Comparison of ENCODE assay signal across 17 mouse cellular contexts in the genomic region with DNA sequence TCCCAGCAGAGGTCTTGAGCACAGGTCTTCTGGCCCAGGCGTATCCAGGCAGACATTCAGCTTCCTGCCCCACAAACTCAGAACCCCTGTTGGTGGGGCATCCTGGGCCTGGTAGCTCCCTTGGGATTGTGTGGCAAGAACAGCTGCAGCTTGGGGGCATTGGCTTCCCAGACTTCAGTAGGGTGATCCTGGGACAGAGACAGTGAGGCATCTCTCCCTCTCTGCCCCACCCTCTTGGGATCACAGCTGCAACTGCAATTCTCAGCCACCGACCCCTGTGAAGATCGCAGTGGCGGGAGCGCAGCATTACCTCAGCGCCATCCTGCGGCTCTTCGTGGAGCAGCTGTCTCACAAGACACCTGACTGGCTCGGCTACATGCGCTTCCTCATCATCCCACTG. TPM values are rescaled to one million over a fixed set of nuclear protein-coding genes. Genes with fewer than 3 reads are reported as not detected.
"Had no signal": no experiment of that assay in that cellular context is flagged by ENCODE, and none has a peak within 500 bp of the region (broad histone marks: within the 10 kb centered on the region; RNA-seq: fewer than 3 reads in every experiment).

No protein-coding gene starts in this region.

- DNase-seq: kidney, adult 9 months; kidney, postnatal 36 days; left cerebral cortex, postnatal 4 days; liver, embryonic 13.5 days; lung, adult 2 months; lung, postnatal 36 days; right cerebral cortex, adult 18-20 months; right cerebral cortex, postnatal 25 days; thymus, postnatal 4 days had no signal

- H3K4me2 ChIP-seq: liver, embryonic 13.5 days; midbrain, embryonic 13.5 days; neural tube, embryonic 15.5 days had no signal

- H3K27ac ChIP-seq: kidney, postnatal 0 days; liver, embryonic 13.5 days; midbrain, embryonic 13.5 days; neural tube, embryonic 15.5 days had no signal

- H3K9ac ChIP-seq: liver, embryonic 13.5 days; midbrain, embryonic 13.5 days; neural tube, embryonic 15.5 days had no signal

- H3K9me3 ChIP-seq: liver, embryonic 13.5 days; midbrain, embryonic 13.5 days; neural tube, embryonic 15.5 days had no signal

- H3K27me3 ChIP-seq: liver, embryonic 13.5 days; midbrain, embryonic 13.5 days; neural tube, embryonic 15.5 days had no signal

- H3K4me1 ChIP-seq: midbrain, embryonic 13.5 days; neural tube, embryonic 15.5 days had no signal

- ATAC-seq: lung, postnatal 0 days; midbrain, embryonic 13.5 days had no signal

- H3K4me3 ChIP-seq: liver, embryonic 13.5 days; midbrain, embryonic 13.5 days; neural tube, embryonic 15.5 days had no signal

RNA-seq across cellular contexts. Expression of a gene that starts 12.1 kb away (rescaled TPM):
- polyA plus RNA-seq: kidney, postnatal 0 days; liver, embryonic 13.5 days; lung, postnatal 0 days; midbrain, postnatal 0 days; neural tube, embryonic 11.5 days; neural tube, embryonic 15.5 days; small intestine, adult 2 months; stomach, embryonic 16.5 days had no signal
